Mouse (Mus musculus): Measurements from ENCODE around the gene Opn1mw.
"Not testable (repeated sequence)": the region's sequence is repeated elsewhere in the genome, so short reads cannot be mapped to it uniquely, and the experiment has no call there.

Opn1mw gene

GRCm38 (mm10) chrX:74127164-74127563 lies at the start of gene Opn1mw:
Opn1mw (plus strand) TSS chrX:74127464.
- CTCF ChIA-PET, result no interaction called here

GRCm38 (mm10) chrX:74084276-74084837 lies 42.9 kb upstream of the Opn1mw start:
- CTCF ChIA-PET, result no interaction called here

- CTCF ChIA-PET, result no interaction called here
Measured at GRCm38 (mm10) chrX:74084946-74085498, 42.2 kb upstream of the Opn1mw start.

- CTCF ChIA-PET, result no interaction called here
Measured at GRCm38 (mm10) chrX:74085601-74086038, 41.6 kb upstream of the Opn1mw start.

GRCm38 (mm10) chrX:74095130-74095529 lies 32.1 kb upstream of the Opn1mw start:
- CTCF ChIA-PET, result interaction anchor here (0.6 kb wide), 1 partner anchor 18 kb away, joined by 6 read pairs; no protein-coding TSS in a partner anchor

- CTCF ChIA-PET, result no interaction called here
Measured at GRCm38 (mm10) chrX:74103457-74104188, 23.6 kb upstream of the Opn1mw start.

- CTCF ChIA-PET, result no interaction called here
Measured at GRCm38 (mm10) chrX:74105916-74106315, 21.3 kb upstream of the Opn1mw start.

- CTCF ChIA-PET, result no interaction called here
Measured at GRCm38 (mm10) chrX:74108747-74109146, 18.5 kb upstream of the Opn1mw start.

GRCm38 (mm10) chrX:74114036-74114435 lies 13.2 kb upstream of the Opn1mw start:
- CTCF ChIA-PET, result interaction anchor here (0.7 kb wide), 1 partner anchor 188 kb away, joined by 5 read pairs; no protein-coding TSS in a partner anchor

- CTCF ChIA-PET, result no interaction called here
Measured at GRCm38 (mm10) chrX:74115511-74115910, 11.8 kb upstream of the Opn1mw start.

- CTCF ChIA-PET, result no interaction called here
Measured at GRCm38 (mm10) chrX:74124975-74125374, 2.3 kb upstream of the Opn1mw start.

- CTCF ChIA-PET, result not testable (repeated sequence)
Measured at GRCm38 (mm10) chrX:74135263-74135662, 8.0 kb downstream of the Opn1mw start, which contains the start of gene Mecp2. Mecp2 (minus strand) TSS chrX:74135363.

- CTCF ChIA-PET, result no interaction called here
Measured at GRCm38 (mm10) chrX:74167738-74168137, 40.5 kb downstream of the Opn1mw start, which contains the start of gene Tex28. Tex28 (minus strand) TSS chrX:74167838.

GRCm38 (mm10) chrX:74176959-74177358 lies 49.7 kb downstream of the Opn1mw start, which contains the start of gene Tktl1:
Tktl1 (plus strand) TSS chrX:74177259.
- CTCF ChIA-PET, result interaction anchor here (0.6 kb wide), 1 partner anchor 431 kb away, joined by 6 read pairs; no protein-coding TSS in a partner anchor

Measured in spleen, embryonic (tissue).